Mouse (Mus musculus): ENCODE measurements around the gene Cacna1f.
A peak's percentile ranks its signal among the peaks of the same experiment; 100 is the strongest.

Cacna1f gene

GRCm38 (mm10) chrX:7674284-7675000 lies 67.6 kb downstream of the Cacna1f start:
- no peak for DNase-seq (ENCODE audit: low spot score)

GRCm38 (mm10) chrX:7675001-7675380 lies 68.1 kb downstream of the Cacna1f start:
- DNase-seq (ENCODE audit: low spot score): no peak

GRCm38 (mm10) chrX:7678986-7679385 lies 72.1 kb downstream of the Cacna1f start:
- no peak for DNase-seq (ENCODE audit: low spot score)

- peak; percentile 77 for DNase-seq (ENCODE audit: low spot score)
These were observed 72.6 kb downstream of the Cacna1f start for GRCm38 (mm10) chrX:7679405-7680056.

GRCm38 (mm10) chrX:7680057-7680412 lies 73.2 kb downstream of the Cacna1f start:
- DNase-seq (ENCODE audit: low spot score): no peak

GRCm38 (mm10) chrX:7680864-7681263 lies 74.0 kb downstream of the Cacna1f start, which contains the start of gene Magix:
Gene Magix (minus strand): TSS chrX:7681251.
- no peak for DNase-seq (ENCODE audit: low spot score)
